In the genomic region with DNA sequence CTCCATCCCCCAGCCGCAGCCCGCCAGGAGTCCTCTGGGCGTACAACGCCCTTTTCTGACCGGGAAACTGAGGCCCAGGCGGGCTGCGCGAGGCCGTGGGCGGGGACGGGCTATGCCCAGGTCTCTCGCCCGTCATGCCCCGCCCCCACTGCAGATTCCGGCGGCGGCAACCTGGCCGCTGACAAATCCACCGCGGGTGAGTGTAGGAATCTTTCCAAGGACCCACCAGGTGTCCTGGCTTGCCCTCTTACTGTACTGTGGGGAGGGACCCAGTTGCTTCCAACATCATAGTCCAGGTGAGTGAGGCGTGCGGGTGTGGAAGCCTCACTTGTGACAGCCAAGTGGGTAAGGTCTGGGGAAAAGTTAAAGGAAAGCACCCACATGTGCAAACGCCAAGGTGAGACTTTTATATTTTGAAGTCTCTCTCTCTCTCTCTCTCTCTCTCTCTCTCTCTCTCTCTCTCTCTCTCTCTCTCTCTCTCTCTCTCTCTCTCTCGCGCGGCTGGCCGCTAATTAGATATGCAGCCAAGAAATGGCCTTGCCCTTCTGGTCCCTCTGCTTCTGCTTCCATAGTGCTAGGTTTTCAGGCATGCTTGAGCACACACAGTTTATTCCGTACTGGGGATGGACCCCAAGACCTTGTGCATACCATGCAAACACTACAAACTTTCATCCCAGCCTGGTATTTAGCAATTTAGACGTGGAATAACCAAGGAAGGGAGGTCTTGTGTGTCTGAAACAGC, we compare ENCODE assay signal across 8 mouse cellular contexts. TPM values are rescaled to one million over a fixed set of nuclear protein-coding genes. Genes with fewer than 3 reads are reported as not detected.
DNase-seq lines count a peak whose midpoint lies in the region; ATAC-seq and TF ChIP-seq lines count a peak whose summit lies in the region.

No protein-coding gene starts in this region.

- peaks cover 19% of the 10 kb centered on the region for H3K4me1 ChIP-seq in forebrain, embryonic 16.5 days (replicated peaks; ENCODE audit: control insufficient read depth, insufficient read depth, low read length)
- H3K4me1 ChIP-seq in hindbrain, embryonic 16.5 days (ENCODE audit: control insufficient read depth, insufficient read depth, low read depth, low read length) = peaks cover 12% of the 10 kb centered on the region
- peaks cover 17% of the 10 kb centered on the region for H3K4me1 ChIP-seq in limb, embryonic 13.5 days
- H3K4me1 ChIP-seq in midbrain, embryonic 13.5 days (replicated peaks) = peaks cover 28% of the 10 kb centered on the region
- H3K4me1 ChIP-seq in stomach, embryonic 15.5 days = peaks cover 14% of the 10 kb centered on the region

- peak overlapping the region; percentile 82 for H3K4me2 ChIP-seq in forebrain, embryonic 16.5 days (ENCODE audit: low read length)
- peak overlapping the region; percentile 67 for H3K4me2 ChIP-seq in hindbrain, embryonic 16.5 days (ENCODE audit: low read length)
- H3K4me2 ChIP-seq in limb, embryonic 13.5 days (replicated peaks) = peak overlapping the region; percentile 87
- peak overlapping the region; percentile 94 for H3K4me2 ChIP-seq in midbrain, embryonic 13.5 days (replicated peaks)
- peak overlapping the region; percentile 90 for H3K4me2 ChIP-seq in stomach, embryonic 15.5 days

- WGBS in forebrain, embryonic 16.5 days = under 1% methylated on average over 26 of the region's 29 CpGs
- under 1% methylated on average over 29 of the region's 29 CpGs for WGBS in hindbrain, embryonic 16.5 days
- under 1% methylated on average over 29 of the region's 29 CpGs for WGBS in limb, embryonic 13.5 days
- under 1% methylated on average over 29 of the region's 29 CpGs for WGBS in midbrain, embryonic 13.5 days
- WGBS in stomach, embryonic 15.5 days = under 1% methylated on average over 29 of the region's 29 CpGs

- no peak for TF ChIP-seq CTCF in layer of hippocampus, adult 2 months (conservative IDR thresholded peaks at IDR 0.05)

- ATAC-seq in forebrain, embryonic 16.5 days = peak; percentile 41
- ATAC-seq in hindbrain, embryonic 16.5 days = peak; percentile 51
- ATAC-seq in limb, embryonic 13.5 days (ENCODE audit: low FRiP score, low read depth) = peak; percentile 62
- peak; percentile 76 for ATAC-seq in midbrain, embryonic 13.5 days
- peak; percentile 77 for ATAC-seq in stomach, embryonic 15.5 days (ENCODE audit: insufficient read depth, low FRiP score, low read depth)

- peak overlapping the region; percentile 85 for H3K9ac ChIP-seq in forebrain, embryonic 16.5 days (replicated peaks; ENCODE audit: low read depth, low read length)
- peak overlapping the region; percentile 92 for H3K9ac ChIP-seq in hindbrain, embryonic 16.5 days (ENCODE audit: low read depth, low read length)
- peak overlapping the region; percentile 84 for H3K9ac ChIP-seq in limb, embryonic 13.5 days
- peak overlapping the region; percentile 88 for H3K9ac ChIP-seq in midbrain, embryonic 13.5 days (replicated peaks)
- peak overlapping the region; percentile 90 for H3K9ac ChIP-seq in stomach, embryonic 15.5 days

- H3K9me3 ChIP-seq in forebrain, embryonic 16.5 days (ENCODE audit: control insufficient read depth, low read length) = no peaks in the 10 kb centered on the region
- H3K9me3 ChIP-seq in hindbrain, embryonic 16.5 days (ENCODE audit: control insufficient read depth, low read length) = no peaks in the 10 kb centered on the region
- no peaks in the 10 kb centered on the region for H3K9me3 ChIP-seq in limb, embryonic 13.5 days
- H3K9me3 ChIP-seq in midbrain, embryonic 13.5 days = no peaks in the 10 kb centered on the region
- no peaks in the 10 kb centered on the region for H3K9me3 ChIP-seq in stomach, embryonic 15.5 days

- peak overlapping the region; percentile 92 for H3K27ac ChIP-seq in layer of hippocampus, adult 2 months
- H3K27ac ChIP-seq in forebrain, embryonic 16.5 days (ENCODE audit: low read length) = peak overlapping the region; percentile 76
- H3K27ac ChIP-seq in hindbrain, embryonic 16.5 days (ENCODE audit: low read depth, low read length) = peak overlapping the region; percentile 89
- peak overlapping the region; percentile 89 for H3K27ac ChIP-seq in limb, embryonic 13.5 days
- H3K27ac ChIP-seq in midbrain, embryonic 13.5 days = peak overlapping the region; percentile 83
- H3K27ac ChIP-seq in stomach, embryonic 15.5 days = peak overlapping the region; percentile 86

- H3K27me3 ChIP-seq in forebrain, embryonic 16.5 days (replicated peaks; ENCODE audit: control insufficient read depth, insufficient read depth, low read length) = no peaks in the 10 kb centered on the region
- no peaks in the 10 kb centered on the region for H3K27me3 ChIP-seq in hindbrain, embryonic 16.5 days (replicated peaks; ENCODE audit: control insufficient read depth, insufficient read depth, low read length)
- H3K27me3 ChIP-seq in limb, embryonic 13.5 days = no peaks in the 10 kb centered on the region
- H3K27me3 ChIP-seq in midbrain, embryonic 13.5 days = no peaks in the 10 kb centered on the region
- no peaks in the 10 kb centered on the region for H3K27me3 ChIP-seq in stomach, embryonic 15.5 days (replicated peaks)

- H3K4me3 ChIP-seq in layer of hippocampus, adult 2 months = peak overlapping the region; percentile 99
- H3K4me3 ChIP-seq in forebrain, embryonic 16.5 days (replicated peaks; ENCODE audit: low read length) = peak overlapping the region; percentile 70
- H3K4me3 ChIP-seq in hindbrain, embryonic 16.5 days (ENCODE audit: low read length) = peak overlapping the region; percentile 82
- peak overlapping the region; percentile 86 for H3K4me3 ChIP-seq in limb, embryonic 13.5 days
- H3K4me3 ChIP-seq in midbrain, embryonic 13.5 days (replicated peaks) = peak overlapping the region; percentile 87
- H3K4me3 ChIP-seq in stomach, embryonic 15.5 days (replicated peaks) = peak overlapping the region; percentile 90

- peak in 1 of 2 experiments; percentile 39 for DNase-seq in layer of hippocampus, adult 2 months (ENCODE audit: low spot score in 2 of 2)
- DNase-seq in layer of hippocampus, adult 9-10 months (ENCODE audit: low spot score) = no peak
- DNase-seq in cerebellum, adult 18-20 months = peak; percentile 84 to 90

- H3K36me3 ChIP-seq in forebrain, embryonic 16.5 days (ENCODE audit: control insufficient read depth, insufficient read depth) = peaks cover 19% of the 10 kb centered on the region
- H3K36me3 ChIP-seq in hindbrain, embryonic 16.5 days (ENCODE audit: control insufficient read depth, insufficient read depth, low read length) = peaks cover 19% of the 10 kb centered on the region
- peaks cover 27% of the 10 kb centered on the region for H3K36me3 ChIP-seq in limb, embryonic 13.5 days
- H3K36me3 ChIP-seq in midbrain, embryonic 13.5 days = peaks cover 27% of the 10 kb centered on the region
- H3K36me3 ChIP-seq in stomach, embryonic 15.5 days = peaks cover 27% of the 10 kb centered on the region

RNA-seq across cellular contexts. Expression of a gene that starts 0.6 kb away (rescaled TPM):
- total RNA-seq in layer of hippocampus, adult 2 months (2021) = 10 to 100 TPM; 11.0 to 11.4 TPM
- 16.8 and 17.4 TPM in 2 replicates for polyA plus RNA-seq in forebrain, embryonic 16.5 days (2015; fragmentation: Nextera tagmentation; extraction: Ambion mirVana)
- 11.9 and 13.5 TPM in 2 replicates for polyA plus RNA-seq in hindbrain, embryonic 16.5 days (2015; fragmentation: Nextera tagmentation; extraction: Ambion mirVana)
- 12.6 and 13.6 TPM in 2 replicates for polyA plus RNA-seq in limb, embryonic 13.5 days (2015; fragmentation: Nextera tagmentation; extraction: Ambion mirVana)
- polyA plus RNA-seq in midbrain, embryonic 13.5 days (2015; fragmentation: Nextera tagmentation; extraction: Ambion mirVana) = 13.7 and 15.4 TPM in 2 replicates
- 8.9 and 10.3 TPM in 2 replicates for polyA plus RNA-seq in stomach, embryonic 15.5 days (2015; fragmentation: Nextera tagmentation; extraction: Ambion mirVana)

RNA-seq across cellular contexts. Expression of a gene that starts 11.4 kb away (rescaled TPM):
- 10 to 100 TPM in 1 of 2 experiments, 1 to 10 TPM in 1; 8.7 to 11.5 TPM for total RNA-seq in layer of hippocampus, adult 2 months (2021)
- 11.8 and 13.0 TPM in 2 replicates for polyA plus RNA-seq in forebrain, embryonic 16.5 days (2015; fragmentation: Nextera tagmentation; extraction: Ambion mirVana)
- polyA plus RNA-seq in hindbrain, embryonic 16.5 days (2015; fragmentation: Nextera tagmentation; extraction: Ambion mirVana) = 11.9 and 12.4 TPM in 2 replicates
- 10.5 and 10.8 TPM in 2 replicates for polyA plus RNA-seq in limb, embryonic 13.5 days (2015; fragmentation: Nextera tagmentation; extraction: Ambion mirVana)
- 14.3 and 16.2 TPM in 2 replicates for polyA plus RNA-seq in midbrain, embryonic 13.5 days (2015; fragmentation: Nextera tagmentation; extraction: Ambion mirVana)
- 6.9 and 8.4 TPM in 2 replicates for polyA plus RNA-seq in stomach, embryonic 15.5 days (2015; fragmentation: Nextera tagmentation; extraction: Ambion mirVana)

RNA-seq across cellular contexts. Expression of a gene that starts 31.7 kb away (rescaled TPM):
- total RNA-seq in layer of hippocampus, adult 2 months (2021) = under 1 TPM; 0.15 to 0.22 TPM
- polyA plus RNA-seq in forebrain, embryonic 16.5 days (2015; fragmentation: Nextera tagmentation; extraction: Ambion mirVana) = 0.21 and 0.75 TPM in 2 replicates
- 0.38 and 0.46 TPM in 2 replicates for polyA plus RNA-seq in hindbrain, embryonic 16.5 days (2015; fragmentation: Nextera tagmentation; extraction: Ambion mirVana)
- 0.08 and 0.34 TPM in 2 replicates for polyA plus RNA-seq in limb, embryonic 13.5 days (2015; fragmentation: Nextera tagmentation; extraction: Ambion mirVana)
- 0.11 and 0.23 TPM in 2 replicates for polyA plus RNA-seq in midbrain, embryonic 13.5 days (2015; fragmentation: Nextera tagmentation; extraction: Ambion mirVana)
- 0.64 and 1.8 TPM in 2 replicates for polyA plus RNA-seq in stomach, embryonic 15.5 days (2015; fragmentation: Nextera tagmentation; extraction: Ambion mirVana)

RNA-seq across cellular contexts. Expression of a gene that starts 32.6 kb away (rescaled TPM):
- 100 to 1,000 TPM; 238 to 253 TPM for total RNA-seq in layer of hippocampus, adult 2 months (2021)
- polyA plus RNA-seq in forebrain, embryonic 16.5 days (2015; fragmentation: Nextera tagmentation; extraction: Ambion mirVana) = 230 and 237 TPM in 2 replicates
- 165 and 195 TPM in 2 replicates for polyA plus RNA-seq in hindbrain, embryonic 16.5 days (2015; fragmentation: Nextera tagmentation; extraction: Ambion mirVana)
- polyA plus RNA-seq in limb, embryonic 13.5 days (2015; fragmentation: Nextera tagmentation; extraction: Ambion mirVana) = 316 and 329 TPM in 2 replicates
- 240 and 273 TPM in 2 replicates for polyA plus RNA-seq in midbrain, embryonic 13.5 days (2015; fragmentation: Nextera tagmentation; extraction: Ambion mirVana)
- polyA plus RNA-seq in stomach, embryonic 15.5 days (2015; fragmentation: Nextera tagmentation; extraction: Ambion mirVana) = 216 and 252 TPM in 2 replicates

RNA-seq across cellular contexts. Expression of a gene that starts 39.1 kb away (rescaled TPM):
- 1 to 10 TPM in 1 of 2 experiments, under 1 TPM in 1; 0.64 to 1.2 TPM for total RNA-seq in layer of hippocampus, adult 2 months (2021)
- polyA plus RNA-seq in forebrain, embryonic 16.5 days (2015; fragmentation: Nextera tagmentation; extraction: Ambion mirVana) = 0.65 and 0.67 TPM in 2 replicates
- polyA plus RNA-seq in hindbrain, embryonic 16.5 days (2015; fragmentation: Nextera tagmentation; extraction: Ambion mirVana) = 1.2 and 1.3 TPM in 2 replicates
- 0.42 and 0.64 TPM in 2 replicates for polyA plus RNA-seq in limb, embryonic 13.5 days (2015; fragmentation: Nextera tagmentation; extraction: Ambion mirVana)
- polyA plus RNA-seq in midbrain, embryonic 13.5 days (2015; fragmentation: Nextera tagmentation; extraction: Ambion mirVana) = 0.69 and 1.1 TPM in 2 replicates
- polyA plus RNA-seq in stomach, embryonic 15.5 days (2015; fragmentation: Nextera tagmentation; extraction: Ambion mirVana) = 1.0 and 1.3 TPM in 2 replicates
